Mouse (Mus musculus): Measurements from ENCODE around the gene Ttbk2.

- TF ChIP-seq ZNF384 (IDR thresholded peaks at IDR 0.05; ENCODE audit: low read depth, low read length) (no peak), MAFK (IDR thresholded peaks at IDR 0.05; ENCODE audit: insufficient read depth, low read depth, low read length) (no peak), CHD2 (IDR thresholded peaks at IDR 0.05; ENCODE audit: low read depth, low read length) (no peak)
Measured at GRCm38 (mm10) chr2:120871447-120872336, 21.3 kb upstream of the Ttbk2 start.

All from ES-E14 (cell line).